Mouse (Mus musculus): ENCODE results near the gene Pfdn6. TPM values are rescaled to one million over a fixed set of nuclear protein-coding genes. Genes with fewer than 3 reads are reported as not detected.

The Pfdn6 gene
- polyA plus RNA-seq, 1 experiment from 2014 or later = 110 TPM

GRCm38 (mm10) chr17:33977861-33978557 lies 37.9 kb upstream of the Pfdn6 start:
- no peaks in the 10 kb centered on the region for H3K9me3 ChIP-seq (ENCODE audit: control insufficient read depth, low read length)
- peaks cover 47% of the 10 kb centered on the region for H3K27me3 ChIP-seq (ENCODE audit: control insufficient read depth, insufficient read depth, low read length)

GRCm38 (mm10) chr17:33973572-33973971 lies 33.4 kb upstream of the Pfdn6 start:
- no peak overlapping the region for H3K4me2 ChIP-seq (ENCODE audit: low read length)
- no peak overlapping the region for H3K4me3 ChIP-seq (ENCODE audit: control insufficient read depth in 1 of 2, insufficient read depth in 1 of 2, low read depth in 1 of 2, low read length in 2 of 2)
- H3K4me1 ChIP-seq (ENCODE audit: control insufficient read depth in 2 of 2, insufficient read depth in 2 of 2, low read length in 2 of 2) = peaks cover 3 to 4% of the 10 kb centered on the region in 2 experiments; a peak in 2 of 4 replicates
- no peak for ATAC-seq (ENCODE audit: insufficient number of reproducible peaks, insufficient read depth, low FRiP score, low read depth)
- peaks cover 28% of the 10 kb centered on the region for H3K27me3 ChIP-seq (ENCODE audit: control insufficient read depth, insufficient read depth, low read length)
- WGBS = 47% methylated on average over 3 of the region's 3 CpGs
- no peak overlapping the region for H3K27ac ChIP-seq (replicated peaks in 1 of 2; ENCODE audit: control insufficient read depth in 1 of 2, insufficient read depth in 1 of 2, low read depth in 2 of 2, low read length in 2 of 2)
- H3K36me3 ChIP-seq (ENCODE audit: control insufficient read depth, insufficient read depth, low read length) = no peaks in the 10 kb centered on the region
- no peak overlapping the region for H3K9ac ChIP-seq (ENCODE audit: low read length)
- H3K9me3 ChIP-seq (ENCODE audit: control insufficient read depth, low read length) = 0 out of 2 replicates have a peak, but pooled peaks cover 6% of the 10 kb centered on the region

More at GRCm38 (mm10) chr17:33977861-33978557, 37.9 kb upstream of the Pfdn6 start:
- WGBS = 2% methylated on average over 56 of the region's 57 CpGs
- Histone ChIP-seq H3K4me1 (ENCODE audit: control insufficient read depth in 2 of 2, insufficient read depth in 2 of 2, low read length in 2 of 2) (peaks cover 11 to 12% of the 10 kb centered on the region in 2 experiments; a peak in 2 of 4 replicates), H3K4me2 (ENCODE audit: low read length) (peak overlapping the region; percentile 63), H3K4me3 (ENCODE audit: control insufficient read depth in 1 of 2, insufficient read depth in 1 of 2, low read depth in 1 of 2, low read length in 2 of 2) (peak overlapping the region; percentile 35 to 36), H3K9ac (ENCODE audit: low read length) (peak overlapping the region; percentile 46; the same call in 1 of the 2 replicates), H3K27ac (replicated peaks in 1 of 2; ENCODE audit: control insufficient read depth in 1 of 2, insufficient read depth in 1 of 2, low read depth in 2 of 2, low read length in 2 of 2) (no peak overlapping the region), H3K36me3 (ENCODE audit: control insufficient read depth, insufficient read depth, low read length) (no peaks in the 10 kb centered on the region)
- ATAC-seq (ENCODE audit: insufficient number of reproducible peaks, insufficient read depth, low FRiP score, low read depth) = no peak

- no peak overlapping the region for H3K9ac ChIP-seq (ENCODE audit: low read length)
- 0 out of 2 replicates have a peak, but pooled peaks have one; percentile 28 for ATAC-seq (ENCODE audit: insufficient number of reproducible peaks, insufficient read depth, low FRiP score, low read depth)
- peaks cover 19% of the 10 kb centered on the region for H3K27me3 ChIP-seq (ENCODE audit: control insufficient read depth, insufficient read depth, low read length)
- no peak overlapping the region for H3K27ac ChIP-seq (replicated peaks in 1 of 2; ENCODE audit: control insufficient read depth in 1 of 2, insufficient read depth in 1 of 2, low read depth in 2 of 2, low read length in 2 of 2)
- no peak overlapping the region for H3K4me3 ChIP-seq (ENCODE audit: control insufficient read depth in 1 of 2, insufficient read depth in 1 of 2, low read depth in 1 of 2, low read length in 2 of 2)
- 8% methylated on average over 1 of the region's 1 CpGs for WGBS
- no peak overlapping the region for H3K4me2 ChIP-seq (ENCODE audit: low read length)
- 0 out of 2 replicates have a peak, but pooled peaks cover 6% of the 10 kb centered on the region for H3K9me3 ChIP-seq (ENCODE audit: control insufficient read depth, low read length)
- no peaks in the 10 kb centered on the region for H3K36me3 ChIP-seq (ENCODE audit: control insufficient read depth, insufficient read depth, low read length)
- H3K4me1 ChIP-seq (ENCODE audit: control insufficient read depth in 2 of 2, insufficient read depth in 2 of 2, low read length in 2 of 2) = no peaks in the 10 kb centered on the region
Measured at GRCm38 (mm10) chr17:33972691-33973090, 32.5 kb upstream of the Pfdn6 start.

- H3K9ac ChIP-seq (ENCODE audit: low read length) = no peak overlapping the region
- H3K4me3 ChIP-seq (ENCODE audit: control insufficient read depth in 1 of 2, insufficient read depth in 1 of 2, low read depth in 1 of 2, low read length in 2 of 2) = no peak overlapping the region
- H3K4me1 ChIP-seq (ENCODE audit: control insufficient read depth in 2 of 2, insufficient read depth in 2 of 2, low read length in 2 of 2) = no peaks in the 10 kb centered on the region
- H3K27me3 ChIP-seq (ENCODE audit: control insufficient read depth, insufficient read depth, low read length) = 0 out of 2 replicates have a peak, but pooled peaks cover 3% of the 10 kb centered on the region
- peaks cover 19% of the 10 kb centered on the region for H3K36me3 ChIP-seq (ENCODE audit: control insufficient read depth, insufficient read depth, low read length)
- no peak overlapping the region for H3K4me2 ChIP-seq (ENCODE audit: low read length)
- H3K27ac ChIP-seq (replicated peaks in 1 of 2; ENCODE audit: control insufficient read depth in 1 of 2, insufficient read depth in 1 of 2, low read depth in 2 of 2, low read length in 2 of 2) = no peak overlapping the region
- 0 out of 2 replicates have a peak, but pooled peaks cover 6% of the 10 kb centered on the region for H3K9me3 ChIP-seq (ENCODE audit: control insufficient read depth, low read length)
- ATAC-seq (ENCODE audit: insufficient number of reproducible peaks, insufficient read depth, low FRiP score, low read depth) = no peak
- WGBS = 74% methylated on average over 4 of the region's 4 CpGs
Measured at GRCm38 (mm10) chr17:33969394-33969793, 29.3 kb upstream of the Pfdn6 start.

- H3K9ac ChIP-seq (ENCODE audit: low read length) = no peak overlapping the region
- 0 out of 2 replicates have a peak, but pooled peaks cover 6% of the 10 kb centered on the region for H3K9me3 ChIP-seq (ENCODE audit: control insufficient read depth, low read length)
- H3K27me3 ChIP-seq (ENCODE audit: control insufficient read depth, insufficient read depth, low read length) = 0 out of 2 replicates have a peak, but pooled peaks cover 3% of the 10 kb centered on the region
- no peak overlapping the region for H3K27ac ChIP-seq (replicated peaks in 1 of 2; ENCODE audit: control insufficient read depth in 1 of 2, insufficient read depth in 1 of 2, low read depth in 2 of 2, low read length in 2 of 2)
- no peak overlapping the region for H3K4me2 ChIP-seq (ENCODE audit: low read length)
- WGBS = 27% methylated on average over 5 of the region's 5 CpGs
- no peak overlapping the region for H3K4me3 ChIP-seq (ENCODE audit: control insufficient read depth in 1 of 2, insufficient read depth in 1 of 2, low read depth in 1 of 2, low read length in 2 of 2)
- H3K4me1 ChIP-seq (ENCODE audit: control insufficient read depth in 2 of 2, insufficient read depth in 2 of 2, low read length in 2 of 2) = no peaks in the 10 kb centered on the region
- peak; percentile 43 for ATAC-seq (ENCODE audit: insufficient number of reproducible peaks, insufficient read depth, low FRiP score, low read depth)
- H3K36me3 ChIP-seq (ENCODE audit: control insufficient read depth, insufficient read depth, low read length) = peaks cover 19% of the 10 kb centered on the region
Measured at GRCm38 (mm10) chr17:33968927-33969326, 28.8 kb upstream of the Pfdn6 start.

- peak; percentile 59 for ATAC-seq (ENCODE audit: insufficient number of reproducible peaks, insufficient read depth, low FRiP score, low read depth)
- 2% methylated on average over 9 of the region's 9 CpGs for WGBS
Measured at GRCm38 (mm10) chr17:33968489-33968888, 28.3 kb upstream of the Pfdn6 start.

GRCm38 (mm10) chr17:33965846-33966550 lies 25.9 kb upstream of the Pfdn6 start:
- Histone ChIP-seq H3K4me2 (ENCODE audit: low read length) (no peak overlapping the region), H3K27ac (replicated peaks in 1 of 2; ENCODE audit: control insufficient read depth in 1 of 2, insufficient read depth in 1 of 2, low read depth in 2 of 2, low read length in 2 of 2) (no peak overlapping the region), H3K9me3 (ENCODE audit: control insufficient read depth, low read length) (0 out of 2 replicates have a peak, but pooled peaks cover 6% of the 10 kb centered on the region), H3K9ac (ENCODE audit: low read length) (no peak overlapping the region), H3K4me3 (ENCODE audit: control insufficient read depth in 1 of 2, insufficient read depth in 1 of 2, low read depth in 1 of 2, low read length in 2 of 2) (no peak overlapping the region), H3K4me1 (ENCODE audit: control insufficient read depth in 2 of 2, insufficient read depth in 2 of 2, low read length in 2 of 2) (no peaks in the 10 kb centered on the region), H3K36me3 (ENCODE audit: control insufficient read depth, insufficient read depth, low read length) (peaks cover 45% of the 10 kb centered on the region), H3K27me3 (ENCODE audit: control insufficient read depth, insufficient read depth, low read length) (no peaks in the 10 kb centered on the region)
- no peak for ATAC-seq (ENCODE audit: insufficient number of reproducible peaks, insufficient read depth, low FRiP score, low read depth)
- WGBS = 82% methylated on average over 16 of the region's 16 CpGs

More at GRCm38 (mm10) chr17:33968489-33968888, 28.3 kb upstream of the Pfdn6 start:
- no peak overlapping the region for H3K27ac ChIP-seq (replicated peaks in 1 of 2; ENCODE audit: control insufficient read depth in 1 of 2, insufficient read depth in 1 of 2, low read depth in 2 of 2, low read length in 2 of 2)
- H3K9me3 ChIP-seq (ENCODE audit: control insufficient read depth, low read length) = 0 out of 2 replicates have a peak, but pooled peaks cover 6% of the 10 kb centered on the region
- H3K4me3 ChIP-seq (ENCODE audit: control insufficient read depth in 1 of 2, insufficient read depth in 1 of 2, low read depth in 1 of 2, low read length in 2 of 2) = no peak overlapping the region
- H3K36me3 ChIP-seq (ENCODE audit: control insufficient read depth, insufficient read depth, low read length) = peaks cover 20% of the 10 kb centered on the region
- no peak overlapping the region for H3K4me2 ChIP-seq (ENCODE audit: low read length)
- no peak overlapping the region for H3K9ac ChIP-seq (ENCODE audit: low read length)
- H3K27me3 ChIP-seq (ENCODE audit: control insufficient read depth, insufficient read depth, low read length) = no peaks in the 10 kb centered on the region
- H3K4me1 ChIP-seq (ENCODE audit: control insufficient read depth in 2 of 2, insufficient read depth in 2 of 2, low read length in 2 of 2) = no peaks in the 10 kb centered on the region

Measured in heart, embryonic 14.5 days (tissue).